Mouse (Mus musculus) heart, embryonic 12.5 days (tissue): ENCODE data around the gene Farsa. TPM values are rescaled to one million over a fixed set of nuclear protein-coding genes. Genes with fewer than 3 reads are reported as not detected.

Experiments
- ATAC-seq: fragments of 200-750 bp; cut with Nextera tagmentation; 2 replicates; pipeline ENCODE4 v1.8.0; 2017; ENCODE audit warnings: moderate TSS enrichment, moderate library complexity; ENCODE audit not compliant: insufficient number of reproducible peaks, low FRiP score
- H3K27ac ChIP-seq: fragments of 300-500 bp; sonication (generic); 2 replicates; pipeline ENCODE4 v1.5.1; 2016; ENCODE audit warnings: mild to moderate bottlenecking, moderate library complexity; ENCODE audit not compliant: poor library complexity, severe bottlenecking
- H3K27me3 ChIP-seq: fragments of 300-500 bp; sonication (generic); replicated peaks from 2 replicates; pipeline ENCODE4 v1.6.1; 2016; ENCODE audit warnings: mild to moderate bottlenecking, moderate library complexity
- H3K36me3 ChIP-seq: fragments of 300-500 bp; sonication (generic); 2 replicates; pipeline ENCODE4 v1.6.1; 2016; ENCODE audit warnings: mild to moderate bottlenecking, moderate library complexity
- H3K4me1 ChIP-seq: fragments of 300-500 bp; sonication (generic); replicated peaks from 2 replicates; pipeline ENCODE4 v1.6.1; 2016; ENCODE audit warnings: mild to moderate bottlenecking
- H3K4me2 ChIP-seq: fragments of 300-500 bp; sonication (generic); 2 replicates; pipeline ENCODE4 v1.6.1; 2016; ENCODE audit warnings: mild to moderate bottlenecking, moderate library complexity
- H3K4me3 ChIP-seq: fragments of 300-500 bp; sonication (generic); 2 replicates; pipeline ENCODE4 v1.5.1; 2016; ENCODE audit warnings: mild to moderate bottlenecking
- H3K9ac ChIP-seq: fragments of 300-500 bp; sonication (generic); 2 replicates; pipeline ENCODE4 v1.6.1; 2016; ENCODE audit warnings: mild to moderate bottlenecking, moderate library complexity
- H3K9me3 ChIP-seq: fragments of 300-500 bp; sonication (generic); replicated peaks from 2 replicates; pipeline ENCODE4 v1.6.1; 2016; ENCODE audit warnings: mild to moderate bottlenecking, moderate library complexity
- WGBS: fragments of 180-500 bp; shearing (Covaris S2); methylation state at CpG from one replicate; pipeline ENCODE4 v1.1.7; 2016; 5-methylcytosine and 5-hydroxymethylcytosine counted together
- polyA plus RNA-seq: library from polyadenylated mRNA; unstranded; fragments of >200 nt; fragmentation: Nextera tagmentation; extraction: Ambion mirVana; gene quantifications from 2 replicates; pipeline ENCODE4 v1.2.1, GENCODE M21; 2016

The Farsa gene
- polyA plus RNA-seq, 1 experiment from 2014 or later: 53.6 TPM

DNA sequence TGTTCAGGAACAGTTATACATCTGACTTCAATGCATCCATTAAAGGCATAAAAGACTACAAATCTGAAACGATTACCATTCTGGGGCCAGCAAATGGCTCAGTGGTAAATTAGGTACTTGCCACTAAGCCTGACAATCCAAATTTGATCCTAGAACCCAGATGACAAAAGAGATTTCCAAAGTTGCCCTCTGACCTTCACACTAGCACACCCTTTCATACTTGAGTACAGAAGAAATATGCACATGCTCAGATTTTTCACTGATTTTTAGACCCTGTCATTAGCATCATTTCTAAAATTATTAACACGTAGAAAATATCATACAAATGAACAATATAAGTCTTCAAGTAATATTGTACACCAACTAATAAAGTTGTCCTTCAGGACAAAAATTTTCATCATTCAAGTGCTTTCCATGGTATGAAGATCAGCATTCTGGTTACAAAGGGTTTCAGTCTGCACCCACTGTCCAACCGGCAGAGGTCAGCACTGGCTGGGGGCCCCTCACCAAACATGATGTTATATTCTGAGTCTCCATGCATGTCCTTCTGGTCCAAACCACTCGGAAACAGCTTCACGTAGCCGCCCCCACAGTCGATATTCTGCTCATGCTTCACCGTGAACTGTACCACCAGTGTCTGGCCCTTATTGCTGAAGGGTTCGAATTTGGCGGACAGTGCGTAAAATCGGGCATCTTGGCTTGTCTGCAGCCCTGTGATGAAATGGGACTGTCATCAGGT lies 11.3 kb upstream of the Farsa start:
- WGBS: 13% methylated on average over 12 of the region's 12 CpGs
- Histone ChIP-seq H3K9ac (peak overlapping the region; percentile 96), H3K36me3 (peaks cover 41% of the 10 kb centered on the region), H3K27ac (peak overlapping the region; percentile 81), H3K27me3 (no peaks in the 10 kb centered on the region), H3K4me3 (peak overlapping the region; percentile 91), H3K4me2 (peak overlapping the region; percentile 72), H3K4me1 (peaks cover 28% of the 10 kb centered on the region), H3K9me3 (no peaks in the 10 kb centered on the region)
- ATAC-seq: no peak

DNA sequence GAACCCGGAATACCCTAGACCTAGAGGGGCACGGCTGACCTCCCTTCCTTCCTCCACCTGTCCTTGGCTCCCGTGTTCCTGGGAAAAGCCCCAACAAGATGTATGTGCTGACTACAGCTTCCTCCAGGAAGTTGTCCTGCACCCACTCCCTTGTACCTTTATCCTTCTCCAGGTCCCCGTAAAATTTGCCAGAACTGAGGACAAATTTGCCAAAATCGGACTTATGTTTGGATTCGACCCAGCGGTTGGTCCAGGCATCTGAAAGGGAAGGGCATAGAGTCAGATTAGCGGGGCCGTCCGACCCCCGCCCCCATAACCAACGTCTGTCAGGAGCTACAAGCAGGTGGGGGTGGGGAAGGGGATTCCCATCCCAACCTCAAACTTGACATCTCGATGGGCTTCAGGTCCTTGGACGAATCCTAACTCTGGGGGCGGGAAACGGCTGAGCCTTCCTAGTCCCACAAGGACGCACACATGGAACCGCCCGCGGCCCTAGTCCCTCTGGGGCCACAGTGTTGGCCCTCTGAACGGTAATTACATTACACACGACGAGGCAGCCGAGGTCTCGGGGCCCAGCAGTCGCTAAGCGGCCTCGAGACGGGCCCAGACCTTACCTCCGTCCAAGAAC lies 10.6 kb upstream of the Farsa start:
- peak overlapping the region; percentile 81 for H3K27ac ChIP-seq
- 0% methylated on average over 30 of the region's 30 CpGs for WGBS
- no peaks in the 10 kb centered on the region for H3K9me3 ChIP-seq
- H3K4me3 ChIP-seq: peak overlapping the region; percentile 91
- H3K27me3 ChIP-seq: no peaks in the 10 kb centered on the region
- peak overlapping the region; percentile 96 for H3K9ac ChIP-seq
- peaks cover 28% of the 10 kb centered on the region for H3K4me1 ChIP-seq
- peaks cover 41% of the 10 kb centered on the region for H3K36me3 ChIP-seq
- ATAC-seq: peak; percentile 13
- H3K4me2 ChIP-seq: peak overlapping the region; percentile 72

DNA sequence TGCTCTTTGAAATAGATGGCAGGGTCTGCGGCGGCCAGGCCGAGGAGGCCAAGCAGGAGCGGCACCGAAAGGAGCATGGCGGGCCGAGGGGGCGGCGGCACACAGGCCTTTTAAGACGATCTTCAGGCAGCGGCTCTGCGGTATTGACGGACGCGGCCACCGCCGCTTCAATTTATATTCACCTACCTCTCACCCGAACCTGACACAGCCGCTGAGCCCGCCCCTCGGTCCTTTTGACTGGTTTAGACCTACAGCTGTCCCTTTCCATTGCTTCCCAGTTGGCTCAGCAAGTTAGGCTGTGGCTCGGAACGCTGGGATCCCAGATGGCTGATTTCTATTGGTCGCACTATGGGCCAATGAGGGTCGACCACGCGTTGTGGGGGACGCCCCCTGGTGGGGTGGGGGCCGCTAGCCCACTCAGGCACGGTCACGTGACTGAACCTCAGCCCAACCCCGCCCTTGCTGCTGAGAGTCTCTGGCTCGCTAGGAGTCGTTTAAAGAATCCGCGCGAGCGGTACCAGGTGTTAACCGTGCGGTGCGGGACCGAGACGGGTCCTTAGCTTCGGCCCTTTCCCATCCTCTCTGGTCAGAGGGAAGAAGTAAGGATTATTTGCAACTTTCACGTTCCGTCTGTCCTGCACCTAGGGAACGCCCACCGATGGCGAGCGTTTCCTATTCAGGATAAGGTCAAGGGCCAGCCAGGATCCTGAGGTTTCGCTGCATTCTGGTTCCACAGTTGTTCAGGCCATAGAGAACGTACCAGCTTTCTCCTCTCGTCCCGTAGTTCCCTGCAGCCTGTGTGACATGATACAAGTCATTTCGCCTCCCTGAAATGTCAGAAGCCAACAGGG lies 9.8 kb upstream of the Farsa start, which contains the start of gene Calr:
TSS of gene Calr (minus strand) at position 213 of the 851 bp plus-strand sequence.
- peak; percentile 99 for ATAC-seq
- Histone ChIP-seq H3K4me2 (peak within 1 kb of the TSS; percentile 87), H3K27me3 (no peaks in the 10 kb centered on the region), H3K4me1 (peaks cover 28% of the 10 kb centered on the region), H3K27ac (peak within 1 kb of the TSS; percentile 91), H3K36me3 (peaks cover 34% of the 10 kb centered on the region), H3K9me3 (no peaks in the 10 kb centered on the region), H3K4me3 (peak within 1 kb of the TSS; percentile 91), H3K9ac (peak within 1 kb of the TSS; percentile 96)
- under 1% methylated on average over 55 of the region's 55 CpGs for WGBS

DNA sequence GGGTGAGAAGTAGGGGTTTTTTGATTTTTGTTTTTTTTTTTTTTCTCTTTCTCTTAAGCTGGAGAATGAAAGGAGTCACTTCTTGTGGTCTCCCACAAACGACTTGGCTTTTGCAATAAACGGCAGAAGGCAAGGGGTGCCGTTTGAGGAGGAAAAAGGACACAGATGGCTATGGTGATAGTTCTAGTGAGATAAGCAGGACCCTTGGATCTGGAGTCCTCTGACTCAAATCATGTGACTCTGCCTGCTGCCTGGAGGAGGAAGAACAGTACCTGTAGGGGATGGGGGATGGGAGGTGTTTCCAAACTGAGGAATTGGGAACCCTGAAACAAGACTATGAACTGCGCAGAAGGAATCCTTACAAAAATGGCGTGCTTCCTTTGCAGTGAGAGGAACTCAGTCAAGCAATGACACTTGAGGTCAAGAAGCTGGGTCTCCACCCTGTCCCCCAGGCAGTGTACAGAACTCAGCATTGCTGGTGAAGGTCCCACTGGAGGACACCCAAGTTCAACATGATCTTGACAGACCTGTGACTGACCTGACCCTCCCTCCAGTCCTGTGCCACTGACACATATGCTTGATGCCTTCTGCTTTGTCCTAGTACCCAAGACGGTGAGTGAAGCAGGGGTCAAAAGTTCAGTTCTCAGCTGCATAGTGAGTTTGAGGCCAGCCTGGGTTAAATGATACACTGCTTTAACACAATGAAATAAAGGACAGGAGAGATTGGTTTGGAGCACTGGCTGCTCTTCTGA lies 8.9 kb upstream of the Farsa start:
- no peaks in the 10 kb centered on the region for H3K27me3 ChIP-seq
- peak overlapping the region; percentile 91 for H3K27ac ChIP-seq
- peak overlapping the region; percentile 87 for H3K4me2 ChIP-seq
- no peak for ATAC-seq
- 36% methylated on average over 6 of the region's 6 CpGs for WGBS
- no peaks in the 10 kb centered on the region for H3K9me3 ChIP-seq
- H3K36me3 ChIP-seq: peaks cover 25% of the 10 kb centered on the region
- H3K4me1 ChIP-seq: peaks cover 28% of the 10 kb centered on the region
- peak overlapping the region; percentile 91 for H3K4me3 ChIP-seq
- H3K9ac ChIP-seq: peak overlapping the region; percentile 79

DNA sequence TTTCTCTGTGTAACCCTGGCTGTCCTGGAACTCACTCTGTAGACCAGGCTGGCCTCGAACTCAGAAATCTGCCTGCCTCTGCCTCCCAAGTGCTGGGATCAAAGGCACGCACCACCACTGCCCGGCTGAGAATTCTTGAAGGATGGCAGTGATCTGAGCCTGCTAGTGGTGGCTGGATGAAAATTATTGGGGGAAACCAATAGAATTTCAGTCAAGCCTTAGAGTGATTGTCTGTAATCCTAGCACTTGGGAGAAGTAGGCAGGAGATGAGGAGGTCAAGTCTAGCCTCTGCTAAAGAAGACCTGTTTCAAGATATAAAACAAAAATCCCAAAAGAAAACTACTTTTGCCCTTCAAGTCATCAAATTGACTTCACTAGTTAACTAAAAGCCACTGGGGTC lies 355 bp upstream of the Farsa start:
- ATAC-seq: peak; percentile 2; the same call in 1 of the 2 replicates

DNA sequence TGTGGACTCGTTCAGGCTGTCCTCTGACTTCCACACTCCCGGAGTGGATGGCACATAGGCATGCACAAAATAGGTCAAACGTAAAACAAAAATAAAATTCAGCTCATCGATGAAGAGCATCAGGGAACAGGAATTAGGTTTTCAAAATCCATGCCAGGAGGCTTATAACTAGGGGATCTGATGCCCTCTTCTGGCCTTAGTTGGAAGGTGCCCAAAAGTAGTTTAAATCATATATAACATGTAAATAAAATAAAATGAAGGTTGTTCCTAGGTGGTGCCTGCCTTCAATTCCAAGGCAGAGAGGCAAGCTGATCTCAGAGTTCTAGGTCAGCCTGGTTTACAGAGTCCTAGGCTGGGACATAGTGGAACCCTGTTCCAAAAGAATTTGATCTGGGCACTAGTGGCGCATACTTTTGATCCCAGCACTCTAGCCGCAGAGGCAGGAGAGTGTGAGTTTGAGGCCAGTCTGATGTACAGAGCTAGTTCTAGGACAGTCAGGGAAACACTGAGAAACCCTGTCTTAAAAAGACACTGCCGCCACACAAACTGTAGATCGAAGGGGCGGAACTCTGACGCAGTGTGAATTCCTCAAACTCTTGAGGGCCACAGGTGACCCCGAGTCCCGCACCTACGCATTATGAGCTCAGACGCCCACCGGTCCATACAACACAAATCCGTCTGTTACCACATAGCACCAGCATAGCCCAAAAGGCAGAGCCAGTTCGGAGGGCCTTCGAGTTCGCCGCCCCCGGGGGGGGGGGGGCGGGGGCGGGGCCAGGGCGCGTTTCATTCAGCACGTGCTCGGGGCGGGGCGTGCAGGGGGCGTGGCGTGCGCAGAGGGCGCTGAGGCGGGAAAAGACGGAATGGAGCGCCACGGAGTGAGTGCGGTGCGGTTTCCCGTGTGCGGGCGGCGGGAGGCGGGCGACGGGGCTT lies 14.9 kb downstream of the Farsa start, which contains the start of gene Syce2:
TSS of gene Syce2 (plus strand) at position 736 of the 933 bp plus-strand sequence.
- no peak within 1 kb of the TSS for H3K27ac ChIP-seq
- H3K27me3 ChIP-seq: peaks cover 4% of the 10 kb centered on the region; the same call in 1 of the 2 replicates
- ATAC-seq: peak; percentile 80
- peaks cover 15% of the 10 kb centered on the region for H3K4me1 ChIP-seq
- 12% methylated on average over 45 of the region's 46 CpGs for WGBS
- H3K9me3 ChIP-seq: no peaks in the 10 kb centered on the region
- H3K36me3 ChIP-seq: peaks cover 35% of the 10 kb centered on the region
- H3K4me3 ChIP-seq: peak within 1 kb of the TSS; percentile 52
- peak within 1 kb of the TSS; percentile 95 for H3K4me2 ChIP-seq
- peak within 1 kb of the TSS; percentile 70 for H3K9ac ChIP-seq

More for the DNA sequence above, 355 bp upstream of the Farsa start:
- Histone ChIP-seq H3K9ac (no peak overlapping the region), H3K27ac (no peak overlapping the region), H3K4me3 (peak overlapping the region; percentile 94; the same call in 1 of the 2 replicates), H3K4me2 (peak overlapping the region; percentile 94; the same call in 1 of the 2 replicates), H3K36me3 (peaks cover 25% of the 10 kb centered on the region), H3K27me3 (no peaks in the 10 kb centered on the region), H3K4me1 (peaks cover 12% of the 10 kb centered on the region), H3K9me3 (no peaks in the 10 kb centered on the region)
- WGBS: 89% methylated on average over 3 of the region's 3 CpGs

DNA sequence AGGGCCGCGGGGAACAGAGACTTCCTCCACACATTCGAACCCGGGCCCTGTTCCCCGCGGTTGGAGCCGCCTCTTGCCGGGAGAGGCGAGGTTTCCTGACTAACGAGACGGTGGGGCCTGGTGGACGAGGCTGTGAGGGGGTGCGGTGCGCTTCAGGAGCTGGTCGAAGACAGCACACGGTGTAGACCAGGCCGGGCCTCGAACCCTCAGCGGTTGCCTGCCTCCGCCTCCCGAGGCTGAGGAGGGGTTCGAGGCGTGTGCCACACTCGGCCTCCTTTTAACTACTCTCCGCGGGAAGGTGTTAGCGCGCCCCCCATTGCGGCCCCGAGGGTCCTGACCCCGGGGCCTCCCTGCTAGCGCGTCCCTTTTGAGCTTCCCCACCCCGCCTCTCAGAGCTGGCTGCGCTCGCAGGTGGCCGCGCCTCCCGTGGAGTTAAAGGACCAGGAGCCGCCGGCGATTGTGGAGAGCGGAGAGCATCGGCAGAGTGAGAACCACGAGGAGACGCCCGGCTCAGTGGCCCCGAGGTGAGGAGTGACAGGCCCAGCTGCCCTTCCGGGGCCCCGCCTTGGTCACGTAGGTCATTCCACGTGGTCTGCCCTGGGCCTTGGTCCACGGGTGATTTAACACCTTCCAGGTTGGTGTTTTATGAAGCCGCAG lies 15.6 kb downstream of the Farsa start:
- Histone ChIP-seq H3K4me3 (peak overlapping the region; percentile 52), H3K9ac (peak overlapping the region; percentile 70), H3K36me3 (peaks cover 27% of the 10 kb centered on the region), H3K9me3 (no peaks in the 10 kb centered on the region), H3K27me3 (peaks cover 4% of the 10 kb centered on the region; the same call in 1 of the 2 replicates), H3K4me2 (peak overlapping the region; percentile 95), H3K4me1 (peaks cover 15% of the 10 kb centered on the region), H3K27ac (no peak overlapping the region)
- 2% methylated on average over 53 of the region's 54 CpGs for WGBS
- ATAC-seq: peak; percentile 57

DNA sequence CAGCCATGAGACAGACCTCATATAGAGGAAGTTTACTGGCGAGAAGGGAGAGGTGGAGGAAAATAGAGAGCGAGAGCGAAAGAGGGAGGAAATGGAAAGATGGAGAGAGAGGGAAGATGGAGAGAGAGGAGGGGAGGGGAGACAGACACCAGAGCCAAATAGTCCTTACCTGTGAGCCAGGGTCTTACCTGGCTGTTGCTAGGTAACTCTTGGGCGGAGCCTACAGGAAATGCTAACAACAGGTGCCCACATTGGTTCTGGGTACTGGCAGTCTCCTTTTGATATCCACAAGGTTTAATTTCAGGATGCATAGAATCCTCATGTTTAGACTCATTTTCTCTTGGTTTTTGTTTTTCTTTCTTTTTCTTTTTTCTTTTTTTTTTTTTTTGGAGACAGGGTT lies 16.2 kb downstream of the Farsa start:
- H3K27me3 ChIP-seq: peaks cover 4% of the 10 kb centered on the region; the same call in 1 of the 2 replicates
- WGBS: 77% methylated on average over 4 of the region's 4 CpGs

DNA sequence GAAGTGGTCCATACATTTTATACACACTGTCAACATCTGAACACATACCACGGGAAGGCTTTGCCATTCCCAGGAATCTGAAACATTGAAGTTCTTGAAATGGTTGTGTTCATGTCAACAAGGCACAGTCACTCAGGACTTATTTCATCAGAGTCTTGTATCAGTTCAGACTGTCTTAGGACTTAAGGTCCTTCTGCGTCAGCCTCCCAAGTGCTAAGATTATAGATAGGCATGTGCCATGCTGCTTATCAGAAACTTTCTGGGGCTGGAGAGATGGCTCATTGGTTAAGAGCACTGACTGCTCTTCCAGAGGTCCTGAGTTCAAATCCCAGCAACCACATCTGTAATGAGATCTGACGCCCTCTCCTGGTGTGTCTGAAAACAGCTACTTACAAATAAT lies 17.6 kb downstream of the Farsa start:
- Histone ChIP-seq H3K36me3 (peaks cover 8% of the 10 kb centered on the region), H3K4me1 (peaks cover 15% of the 10 kb centered on the region), H3K4me3 (no peak overlapping the region), H3K9ac (no peak overlapping the region), H3K9me3 (no peaks in the 10 kb centered on the region), H3K4me2 (no peak overlapping the region), H3K27me3 (peaks cover 4% of the 10 kb centered on the region; the same call in 1 of the 2 replicates), H3K27ac (no peak overlapping the region)
- ATAC-seq: no peak
- 81% methylated on average over 3 of the region's 3 CpGs for WGBS

More for the DNA sequence above, 16.2 kb downstream of the Farsa start:
- H3K4me3 ChIP-seq: peak overlapping the region; percentile 52
- no peaks in the 10 kb centered on the region for H3K9me3 ChIP-seq
- H3K4me2 ChIP-seq: peak overlapping the region; percentile 95
- no peak overlapping the region for H3K27ac ChIP-seq
- peak overlapping the region; percentile 70; the same call in 1 of the 2 replicates for H3K9ac ChIP-seq
- no peak for ATAC-seq
- H3K36me3 ChIP-seq: peaks cover 21% of the 10 kb centered on the region
- H3K4me1 ChIP-seq: peaks cover 15% of the 10 kb centered on the region
